Mouse (Mus musculus) thymus, adult 2 months (tissue): Measurements from ENCODE around the gene Csnk1e.

Source experiments
- CTCF ChIP-seq: fragments of 200-500 bp; IDR thresholded peaks from 2 replicates; pipeline ENCODE4 v1.5.1; 2012; ENCODE audit warnings: mild to moderate bottlenecking, control low read depth, low read length, moderate library complexity, borderline replicate concordance; ENCODE audit not compliant: control insufficient read depth, poor library complexity, insufficient read depth; ENCODE audit errors: extremely low read depth
- POLR2A ChIP-seq: fragments of 200-500 bp; IDR thresholded peaks from 2 replicates; pipeline ENCODE4 v1.6.1; 2012; ENCODE audit warnings: mild to moderate bottlenecking, low read length, control low read depth, moderate library complexity; ENCODE audit not compliant: control insufficient read depth, poor library complexity, insufficient read depth; ENCODE audit errors: extremely low read depth

DNA sequence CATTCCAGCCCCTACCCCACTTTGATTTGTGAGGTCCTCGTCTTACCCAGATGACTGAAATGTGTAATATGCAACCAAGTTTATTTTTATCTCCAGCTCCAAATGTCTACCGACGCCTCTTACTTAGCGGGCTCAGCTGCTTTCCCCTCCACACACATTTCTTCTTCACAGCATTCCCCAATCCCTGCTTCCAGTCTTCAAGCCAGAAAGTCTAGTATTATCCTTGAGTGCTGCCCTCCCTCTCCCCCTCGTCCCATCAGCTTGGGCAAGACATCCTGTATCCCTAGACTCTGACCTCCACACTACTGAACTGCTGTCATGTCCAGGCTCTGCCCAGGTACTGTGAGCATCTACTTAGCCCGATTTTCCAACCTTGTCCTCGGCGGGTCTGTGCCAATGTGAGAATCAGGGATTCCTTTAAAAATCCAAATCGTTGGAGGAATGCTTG, 51.6 kb downstream of the Csnk1e start:
- no peak for TF ChIP-seq CTCF
- no peak for TF ChIP-seq POLR2A
